Mouse (Mus musculus) stomach, embryonic 14.5 days (tissue): ENCODE measurements at regions not wholly inside any gene's neighbourhood (a gene's known extent, or its start where the extent isn't known, plus 50 kb on each side); places are given as distances from the start of the nearest gene placed in this dataset.

Experiments
- ATAC-seq: fragments of 200-750 bp; cut with Nextera tagmentation; 2 replicates; pipeline ENCODE4 v1.8.0; 2017; ENCODE audit warnings: low read depth, moderate TSS enrichment; ENCODE audit not compliant: insufficient number of reproducible peaks, insufficient read depth, low FRiP score
- H3K27ac ChIP-seq: fragments of 300-500 bp; sonication (generic); 2 replicates; pipeline ENCODE4 v1.5.1; 2014; ENCODE audit warnings: mild to moderate bottlenecking, low read length, moderate library complexity, mixed read lengths
- H3K27me3 ChIP-seq: fragments of 300-500 bp; sonication (generic); 2 replicates; pipeline ENCODE4 v1.6.1; 2014; ENCODE audit warnings: low read length, control low read depth, mixed read lengths; ENCODE audit not compliant: control insufficient read depth, insufficient read depth
- H3K36me3 ChIP-seq: fragments of 300-500 bp; sonication (generic); 2 replicates; pipeline ENCODE4 v1.6.1; 2014; ENCODE audit warnings: mild to moderate bottlenecking, control low read depth, low read length, moderate library complexity, mixed read lengths; ENCODE audit not compliant: control insufficient read depth, insufficient read depth
- H3K4me1 ChIP-seq: fragments of 300-500 bp; sonication (generic); 2 replicates; pipeline ENCODE4 v1.6.1; 2014; ENCODE audit warnings: low read length, control low read depth, mixed read lengths; ENCODE audit not compliant: control insufficient read depth, insufficient read depth
- H3K4me2 ChIP-seq: fragments of 300-500 bp; sonication (generic); replicated peaks from 2 replicates; pipeline ENCODE4 v1.6.1; 2014; ENCODE audit warnings: low read depth, low read length, control low read depth
- H3K4me3 ChIP-seq: fragments of 300-500 bp; sonication (generic); 2 replicates; pipeline ENCODE4 v1.5.1; 2014; ENCODE audit warnings: low read depth, low read length, control low read depth
- H3K9ac ChIP-seq: fragments of 300-500 bp; sonication (generic); replicated peaks from 2 replicates; pipeline ENCODE4 v1.6.1; 2014; ENCODE audit warnings: low read depth, mild to moderate bottlenecking, control low read depth, low read length, moderate library complexity, mixed read lengths
- H3K9me3 ChIP-seq: fragments of 300-500 bp; sonication (generic); 2 replicates; pipeline ENCODE4 v1.6.1; 2016; ENCODE audit warnings: low read depth, low read length, control low read depth; ENCODE audit not compliant: control insufficient read depth
- whole genome bisulfite sequencing: fragments of 180-500 bp; shearing (Covaris S2); extraction: QIAGEN DNeasy Blood & Tissue Kit; methylation state at CpG from one replicate; pipeline ENCODE4 v1.1.7; 2014; 5-methylcytosine and 5-hydroxymethylcytosine counted together

- Histone ChIP-seq H3K27me3 (no peaks in the 10 kb centered on the region), H3K4me2 (no peak overlapping the region), H3K4me3 (no peak overlapping the region), H3K27ac (no peak overlapping the region), H3K4me1 (no peaks in the 10 kb centered on the region), H3K9ac (no peak overlapping the region), H3K36me3 (no peaks in the 10 kb centered on the region), H3K9me3 (no peaks in the 10 kb centered on the region)
- 44% methylated on average over 1 of the region's 1 CpGs for WGBS
- no peak for ATAC-seq
Measured at GRCm38 (mm10) chrX:142456022-142456421, 65.7 kb upstream of the Acsl4 start.

- Histone ChIP-seq H3K36me3 (no peaks in the 10 kb centered on the region), H3K27ac (no peak overlapping the region), H3K9ac (no peak overlapping the region), H3K9me3 (no peaks in the 10 kb centered on the region), H3K4me3 (no peak overlapping the region), H3K27me3 (no peaks in the 10 kb centered on the region), H3K4me1 (no peaks in the 10 kb centered on the region), H3K4me2 (no peak overlapping the region)
- ATAC-seq = no peak
- WGBS = 50% methylated on average over 2 of the region's 2 CpGs
Measured at GRCm38 (mm10) chrX:142464174-142464573, 73.8 kb upstream of the Acsl4 start.

DNA sequence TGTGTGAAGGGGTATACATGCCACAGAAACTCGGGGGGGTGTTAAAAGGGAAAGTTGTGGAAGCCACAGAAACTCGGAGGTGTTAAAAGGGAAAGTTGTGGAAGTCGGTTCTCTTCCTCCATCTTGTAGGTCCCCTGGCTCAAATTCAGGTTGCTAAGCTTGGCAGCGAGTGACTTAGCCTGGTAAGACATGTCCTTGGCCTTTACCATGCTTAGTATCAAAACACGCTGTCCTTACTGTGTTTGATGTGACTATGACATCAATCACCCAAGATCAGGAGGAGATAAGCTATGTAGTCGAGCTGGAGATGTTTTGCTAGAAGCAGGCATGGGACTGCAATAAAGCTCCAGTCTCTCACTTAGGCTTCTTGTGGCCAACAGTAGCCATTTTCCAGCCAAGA, 74.4 kb upstream of the Acsl4 start:
- Histone ChIP-seq H3K27me3 (no peaks in the 10 kb centered on the region), H3K4me1 (no peaks in the 10 kb centered on the region), H3K4me2 (no peak overlapping the region), H3K9me3 (no peaks in the 10 kb centered on the region), H3K36me3 (no peaks in the 10 kb centered on the region), H3K27ac (no peak overlapping the region), H3K4me3 (no peak overlapping the region), H3K9ac (no peak overlapping the region)
- 67% methylated on average over 6 of the region's 6 CpGs for WGBS
- no peak for ATAC-seq

DNA sequence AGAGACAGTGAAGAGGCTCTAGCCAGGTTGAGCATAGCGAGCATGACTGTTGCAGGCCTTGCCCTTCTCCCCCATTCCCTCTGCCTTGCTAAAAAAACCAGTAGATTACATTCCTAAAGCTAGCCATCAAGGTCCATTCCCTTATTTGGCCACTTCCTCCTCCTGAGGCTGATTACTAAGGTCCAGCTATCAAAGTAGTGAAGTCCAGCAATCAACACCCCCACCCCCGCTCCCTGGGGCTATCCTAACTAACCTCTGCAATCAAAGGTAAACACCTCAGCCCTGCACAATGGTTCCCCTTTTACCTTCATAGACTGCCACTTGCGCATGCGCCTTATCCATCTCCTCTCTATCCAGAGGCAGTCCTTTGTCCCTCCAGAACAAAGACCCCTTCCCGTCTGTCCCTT, 77.5 kb upstream of the Acsl4 start:
- Histone ChIP-seq H3K4me3 (no peak overlapping the region), H3K9me3 (no peaks in the 10 kb centered on the region), H3K27me3 (no peaks in the 10 kb centered on the region), H3K27ac (no peak overlapping the region), H3K4me1 (no peaks in the 10 kb centered on the region), H3K36me3 (no peaks in the 10 kb centered on the region), H3K9ac (no peak overlapping the region), H3K4me2 (no peak overlapping the region)
- 60% methylated on average over 5 of the region's 5 CpGs for WGBS
- ATAC-seq = peak; percentile 89

- H3K27ac ChIP-seq = no peak overlapping the region
- H3K9ac ChIP-seq = no peak overlapping the region
- H3K4me1 ChIP-seq = no peaks in the 10 kb centered on the region
- H3K4me3 ChIP-seq = no peak overlapping the region
- no peaks in the 10 kb centered on the region for H3K36me3 ChIP-seq
- H3K4me2 ChIP-seq = no peak overlapping the region
- WGBS = 55% methylated on average over 4 of the region's 4 CpGs
- no peak for ATAC-seq
- H3K9me3 ChIP-seq = no peaks in the 10 kb centered on the region
- H3K27me3 ChIP-seq = no peaks in the 10 kb centered on the region
Measured at GRCm38 (mm10) chrX:142468388-142468787, 78.1 kb upstream of the Acsl4 start.

GRCm38 (mm10) chrX:142469048-142469634, 78.8 kb upstream of the Acsl4 start:
- no peak for ATAC-seq

GRCm38 (mm10) chrX:142470083-142470482, 79.7 kb upstream of the Acsl4 start:
- no peaks in the 10 kb centered on the region for H3K27me3 ChIP-seq
- H3K4me2 ChIP-seq = no peak overlapping the region
- H3K4me3 ChIP-seq = no peak overlapping the region
- 77% methylated on average over 1 of the region's 1 CpGs for WGBS
- H3K27ac ChIP-seq = no peak overlapping the region
- H3K9me3 ChIP-seq = no peaks in the 10 kb centered on the region
- no peaks in the 10 kb centered on the region for H3K4me1 ChIP-seq
- ATAC-seq = no peak
- H3K9ac ChIP-seq = no peak overlapping the region
- no peaks in the 10 kb centered on the region for H3K36me3 ChIP-seq

More at GRCm38 (mm10) chrX:142469048-142469634, 78.8 kb upstream of the Acsl4 start:
- Histone ChIP-seq H3K4me2 (no peak overlapping the region), H3K27me3 (no peaks in the 10 kb centered on the region), H3K9me3 (no peaks in the 10 kb centered on the region), H3K9ac (no peak overlapping the region), H3K27ac (peak overlapping the region; percentile 16; the same call in 1 of the 2 replicates), H3K4me1 (no peaks in the 10 kb centered on the region), H3K4me3 (no peak overlapping the region), H3K36me3 (no peaks in the 10 kb centered on the region)
- WGBS = 21% methylated on average over 7 of the region's 7 CpGs

- no peaks in the 10 kb centered on the region for H3K9me3 ChIP-seq
- H3K27ac ChIP-seq = no peak overlapping the region
- H3K27me3 ChIP-seq = no peaks in the 10 kb centered on the region
- H3K4me1 ChIP-seq = no peaks in the 10 kb centered on the region
- no peak overlapping the region for H3K9ac ChIP-seq
- H3K36me3 ChIP-seq = no peaks in the 10 kb centered on the region
- 84% methylated on average over 5 of the region's 5 CpGs for WGBS
- ATAC-seq = no peak
- H3K4me3 ChIP-seq = no peak overlapping the region
- H3K4me2 ChIP-seq = no peak overlapping the region
Measured at GRCm38 (mm10) chrX:142481203-142481815, 91.0 kb upstream of the Acsl4 start.

DNA sequence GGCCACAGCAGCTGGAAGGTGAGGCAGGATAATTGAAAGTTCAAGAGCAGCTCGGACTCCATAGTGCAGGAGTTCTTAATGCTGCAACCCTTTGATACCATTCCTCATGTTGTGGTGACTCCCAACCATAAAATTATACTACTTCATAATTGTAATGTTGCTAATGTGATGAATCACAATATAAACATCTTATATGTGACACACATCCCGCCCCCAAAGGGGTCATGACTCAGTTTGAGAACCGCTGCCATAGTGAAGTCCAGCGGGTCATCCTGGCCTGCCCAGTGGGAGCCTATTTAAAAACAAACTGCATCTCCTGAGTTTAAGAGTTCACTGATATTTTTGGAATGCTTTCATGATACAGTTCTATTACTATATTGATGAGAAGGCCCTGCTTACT, 97.7 kb upstream of the Acsl4 start:
- Histone ChIP-seq H3K9ac (no peak overlapping the region), H3K27me3 (no peaks in the 10 kb centered on the region), H3K9me3 (no peaks in the 10 kb centered on the region), H3K4me2 (no peak overlapping the region), H3K4me3 (no peak overlapping the region), H3K36me3 (no peaks in the 10 kb centered on the region), H3K27ac (no peak overlapping the region), H3K4me1 (no peaks in the 10 kb centered on the region)
- 83% methylated on average over 4 of the region's 4 CpGs for WGBS
- no peak for ATAC-seq
